Mouse (Mus musculus): ENCODE measurements at regions not wholly inside any gene's neighbourhood (a gene's known extent, or its start where the extent isn't known, plus 50 kb on each side); places are given as distances from the start of the nearest gene placed in this dataset.

- Histone ChIP-seq H3K36me3 (ENCODE audit: control insufficient read depth, insufficient read depth) (no peaks in the 10 kb centered on the region), H3ac (ENCODE audit: control insufficient read depth, insufficient read length) (no peak overlapping the region), H3K79me2 (ENCODE audit: control insufficient read depth, insufficient read depth) (no peaks in the 10 kb centered on the region), H3K4me3 (no peak overlapping the region), H3K4me2 (ENCODE audit: low read depth) (no peak overlapping the region), H3K27me3 (ENCODE audit: control insufficient read depth, insufficient read depth, insufficient read length) (no peaks in the 10 kb centered on the region)
- TF ChIP-seq POLR2AphosphoS2 (IDR thresholded peaks at IDR 0.05; ENCODE audit: insufficient read length, low read depth) (no peak), POLR2A (IDR thresholded peaks at IDR 0.05; ENCODE audit: insufficient read length, low read depth) (no peak), E2F4 (IDR thresholded peaks at IDR 0.05; ENCODE audit: insufficient read depth) (no peak), MAX (IDR thresholded peaks at IDR 0.05; ENCODE audit: low read depth) (no peak), SRF (IDR thresholded peaks at IDR 0.05; ENCODE audit: control insufficient read depth, insufficient read length, low read depth) (no peak), TCF12 (IDR thresholded peaks at IDR 0.05; ENCODE audit: insufficient read depth, poor library complexity, severe bottlenecking) (no peak), REST (IDR thresholded peaks at IDR 0.05; ENCODE audit: insufficient read depth, insufficient read length) (no peak), TCF3 (IDR thresholded peaks at IDR 0.05; ENCODE audit: insufficient read length, low read depth) (no peak), USF1 (IDR thresholded peaks at IDR 0.05; ENCODE audit: low read depth) (no peak), MYOD1 (IDR thresholded peaks at IDR 0.05; ENCODE audit: control insufficient read depth in 1 of 3, insufficient read length in 2 of 3, low read depth in 2 of 3) (no peak), CEBPB (IDR thresholded peaks at IDR 0.05; ENCODE audit: insufficient read depth, poor library complexity, severe bottlenecking) (no peak), MYOG (IDR thresholded peaks at IDR 0.05; ENCODE audit: control insufficient read depth in 1 of 3, insufficient read depth in 1 of 3, insufficient read length in 2 of 3, low read depth in 2 of 3) (no peak)
These were observed 1616.6 kb upstream of the Gm6569 start for GRCm38 (mm10) chr15:72217731-72218130.

- H3K79me2 ChIP-seq (ENCODE audit: control insufficient read depth, insufficient read depth), result no peaks in the 10 kb centered on the region
- no peak for TF ChIP-seq TCF12 (IDR thresholded peaks at IDR 0.05; ENCODE audit: insufficient read depth, poor library complexity, severe bottlenecking)
- no peak for TF ChIP-seq MAX (IDR thresholded peaks at IDR 0.05; ENCODE audit: low read depth)
- TF ChIP-seq POLR2A (IDR thresholded peaks at IDR 0.05; ENCODE audit: insufficient read length, low read depth), result no peak
- TF ChIP-seq TCF3 (IDR thresholded peaks at IDR 0.05; ENCODE audit: insufficient read length, low read depth), result no peak
- TF ChIP-seq POLR2AphosphoS2 (IDR thresholded peaks at IDR 0.05; ENCODE audit: insufficient read length, low read depth), result no peak
- no peak for TF ChIP-seq MYOG (IDR thresholded peaks at IDR 0.05; ENCODE audit: control insufficient read depth in 1 of 3, insufficient read depth in 1 of 3, insufficient read length in 2 of 3, low read depth in 2 of 3)
- TF ChIP-seq CEBPB (IDR thresholded peaks at IDR 0.05; ENCODE audit: insufficient read depth, poor library complexity, severe bottlenecking), result no peak
- TF ChIP-seq REST (IDR thresholded peaks at IDR 0.05; ENCODE audit: insufficient read depth, insufficient read length), result no peak
- no peak for TF ChIP-seq E2F4 (IDR thresholded peaks at IDR 0.05; ENCODE audit: insufficient read depth)
- no peak for TF ChIP-seq MYOD1 (IDR thresholded peaks at IDR 0.05; ENCODE audit: control insufficient read depth in 1 of 3, insufficient read length in 2 of 3, low read depth in 2 of 3)
- TF ChIP-seq USF1 (IDR thresholded peaks at IDR 0.05; ENCODE audit: low read depth), result no peak
- no peak for TF ChIP-seq SRF (IDR thresholded peaks at IDR 0.05; ENCODE audit: control insufficient read depth, insufficient read length, low read depth)
- no peak overlapping the region for H3K4me2 ChIP-seq (ENCODE audit: low read depth)
- no peaks in the 10 kb centered on the region for H3K27me3 ChIP-seq (ENCODE audit: control insufficient read depth, insufficient read depth, insufficient read length)
- no peaks in the 10 kb centered on the region for H3K36me3 ChIP-seq (ENCODE audit: control insufficient read depth, insufficient read depth)
- no peak overlapping the region for H3ac ChIP-seq (ENCODE audit: control insufficient read depth, insufficient read length)
- H3K4me3 ChIP-seq, result no peak overlapping the region
These were observed 1614.4 kb upstream of the Gm6569 start for GRCm38 (mm10) chr15:72219985-72220384.

GRCm38 (mm10) chr15:72220786-72221185 is 1613.6 kb upstream of the Gm6569 start:
- Histone ChIP-seq H3ac (ENCODE audit: control insufficient read depth, insufficient read length) (no peak overlapping the region), H3K4me3 (no peak overlapping the region), H3K27me3 (ENCODE audit: control insufficient read depth, insufficient read depth, insufficient read length) (no peaks in the 10 kb centered on the region), H3K79me2 (ENCODE audit: control insufficient read depth, insufficient read depth) (no peaks in the 10 kb centered on the region), H3K4me2 (ENCODE audit: low read depth) (no peak overlapping the region), H3K36me3 (ENCODE audit: control insufficient read depth, insufficient read depth) (no peaks in the 10 kb centered on the region)
- TF ChIP-seq MYOD1 (IDR thresholded peaks at IDR 0.05; ENCODE audit: control insufficient read depth in 1 of 3, insufficient read length in 2 of 3, low read depth in 2 of 3), result no peak
- no peak for TF ChIP-seq POLR2AphosphoS2 (IDR thresholded peaks at IDR 0.05; ENCODE audit: insufficient read length, low read depth)
- no peak for TF ChIP-seq MYOG (IDR thresholded peaks at IDR 0.05; ENCODE audit: control insufficient read depth in 1 of 3, insufficient read depth in 1 of 3, insufficient read length in 2 of 3, low read depth in 2 of 3)
- no peak for TF ChIP-seq E2F4 (IDR thresholded peaks at IDR 0.05; ENCODE audit: insufficient read depth)
- no peak for TF ChIP-seq MAX (IDR thresholded peaks at IDR 0.05; ENCODE audit: low read depth)
- no peak for TF ChIP-seq TCF12 (IDR thresholded peaks at IDR 0.05; ENCODE audit: insufficient read depth, poor library complexity, severe bottlenecking)
- no peak for TF ChIP-seq REST (IDR thresholded peaks at IDR 0.05; ENCODE audit: insufficient read depth, insufficient read length)
- TF ChIP-seq USF1 (IDR thresholded peaks at IDR 0.05; ENCODE audit: low read depth), result no peak
- no peak for TF ChIP-seq TCF3 (IDR thresholded peaks at IDR 0.05; ENCODE audit: insufficient read length, low read depth)
- TF ChIP-seq SRF (IDR thresholded peaks at IDR 0.05; ENCODE audit: control insufficient read depth, insufficient read length, low read depth), result no peak
- no peak for TF ChIP-seq POLR2A (IDR thresholded peaks at IDR 0.05; ENCODE audit: insufficient read length, low read depth)

GRCm38 (mm10) chr15:72232355-72232754 is 1602.0 kb upstream of the Gm6569 start:
- H3K79me2 ChIP-seq (ENCODE audit: control insufficient read depth, insufficient read depth), result no peaks in the 10 kb centered on the region
- H3ac ChIP-seq (ENCODE audit: control insufficient read depth, insufficient read length), result no peak overlapping the region
- H3K27me3 ChIP-seq (ENCODE audit: control insufficient read depth, insufficient read depth, insufficient read length), result no peaks in the 10 kb centered on the region
- H3K4me2 ChIP-seq (ENCODE audit: low read depth), result no peak overlapping the region
- H3K36me3 ChIP-seq (ENCODE audit: control insufficient read depth, insufficient read depth), result no peaks in the 10 kb centered on the region
- TF ChIP-seq POLR2A (IDR thresholded peaks at IDR 0.05; ENCODE audit: insufficient read length, low read depth) (no peak), MAX (IDR thresholded peaks at IDR 0.05; ENCODE audit: low read depth) (no peak), SRF (IDR thresholded peaks at IDR 0.05; ENCODE audit: control insufficient read depth, insufficient read length, low read depth) (no peak), E2F4 (IDR thresholded peaks at IDR 0.05; ENCODE audit: insufficient read depth) (no peak), MYOG (IDR thresholded peaks at IDR 0.05; ENCODE audit: control insufficient read depth in 1 of 3, insufficient read depth in 1 of 3, insufficient read length in 2 of 3, low read depth in 2 of 3) (no peak), POLR2AphosphoS2 (IDR thresholded peaks at IDR 0.05; ENCODE audit: insufficient read length, low read depth) (no peak), TCF3 (IDR thresholded peaks at IDR 0.05; ENCODE audit: insufficient read length, low read depth) (no peak), USF1 (IDR thresholded peaks at IDR 0.05; ENCODE audit: low read depth) (no peak), CEBPB (IDR thresholded peaks at IDR 0.05; ENCODE audit: insufficient read depth, poor library complexity, severe bottlenecking) (no peak), REST (IDR thresholded peaks at IDR 0.05; ENCODE audit: insufficient read depth, insufficient read length) (no peak), TCF12 (IDR thresholded peaks at IDR 0.05; ENCODE audit: insufficient read depth, poor library complexity, severe bottlenecking) (no peak), MYOD1 (IDR thresholded peaks at IDR 0.05; ENCODE audit: control insufficient read depth in 1 of 3, insufficient read length in 2 of 3, low read depth in 2 of 3) (no peak)
- no peak overlapping the region for H3K4me3 ChIP-seq

Measured in myocyte (in vitro differentiated cells).